Mouse (Mus musculus): ENCODE results near the gene Trove2.
A peak's percentile ranks its signal among the peaks of the same experiment; 100 is the strongest.
"Not testable (repeated sequence)": the region's sequence is repeated elsewhere in the genome, so short reads cannot be mapped to it uniquely, and the experiment has no call there.

The Trove2 gene

DNA sequence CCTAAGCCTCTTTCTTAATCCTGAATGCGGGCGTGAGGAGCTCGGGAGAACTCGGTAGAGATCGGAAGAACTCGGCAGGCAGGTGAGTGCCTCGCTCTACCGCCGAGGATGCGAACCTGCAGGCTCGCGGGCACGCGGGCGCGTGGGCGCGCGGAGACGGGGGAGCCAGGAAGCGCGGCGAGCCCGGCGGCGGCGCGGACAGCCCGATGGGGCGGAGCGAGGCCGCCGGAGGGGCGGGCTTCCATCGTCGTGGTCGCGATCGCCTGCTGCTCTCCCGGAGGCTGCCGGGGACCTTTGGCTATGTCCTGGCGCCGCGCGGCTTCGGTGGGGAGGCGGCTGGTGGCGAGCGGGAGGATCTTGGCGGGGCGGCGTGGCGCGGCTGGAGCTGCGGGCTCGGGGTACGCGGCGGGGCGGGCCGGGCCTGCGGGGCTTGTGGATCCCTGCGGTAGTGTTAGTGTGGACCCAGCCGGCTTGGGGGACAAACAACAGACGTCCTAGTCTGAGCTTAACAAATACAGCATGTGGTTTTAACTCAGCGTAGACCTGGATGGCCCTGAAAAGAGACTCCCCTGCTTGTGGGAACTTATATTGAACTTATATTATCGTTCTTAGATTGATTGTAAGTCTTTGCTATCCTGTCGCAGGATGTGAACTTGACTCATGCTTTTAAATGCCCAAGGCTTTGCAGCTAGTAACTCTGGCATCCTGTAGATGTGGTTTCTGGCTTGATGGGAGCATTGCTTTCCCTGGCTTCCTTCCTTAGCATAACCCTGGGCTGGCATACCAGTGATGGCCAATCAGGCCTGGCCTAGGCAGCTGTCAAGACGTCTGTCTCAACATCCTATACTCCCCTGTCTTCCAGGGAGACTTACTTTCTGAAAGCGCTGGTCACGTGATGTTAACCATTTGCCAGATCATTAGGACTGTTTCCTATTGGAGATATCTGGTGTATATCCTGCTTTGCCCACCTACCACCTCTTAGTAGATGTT is 37.2 kb downstream of the Trove2 start:
- DNase-seq (ENCODE audit: low read depth, low spot score): peak; percentile 82

DNA sequence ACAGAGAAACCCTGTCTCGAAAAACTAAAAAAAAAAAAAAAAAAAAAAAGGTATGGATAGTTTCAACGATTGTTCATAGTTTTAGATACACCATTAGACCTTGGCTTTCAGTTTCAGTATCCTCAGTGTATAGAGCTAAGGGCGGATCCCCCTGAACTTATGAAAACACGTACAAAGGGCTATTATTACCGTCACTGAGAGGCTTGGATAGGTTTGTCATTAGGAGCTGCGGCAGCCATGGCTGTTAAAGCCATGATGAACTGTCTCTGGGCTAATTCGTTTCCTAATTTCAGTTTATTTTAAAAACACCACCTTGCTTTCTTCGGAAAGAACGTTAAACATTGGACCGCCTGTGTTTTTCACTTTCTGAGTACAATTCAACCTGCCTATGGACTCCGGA is 38.1 kb downstream of the Trove2 start:
- DNase-seq (ENCODE audit: low read depth, low spot score): no peak

DNA sequence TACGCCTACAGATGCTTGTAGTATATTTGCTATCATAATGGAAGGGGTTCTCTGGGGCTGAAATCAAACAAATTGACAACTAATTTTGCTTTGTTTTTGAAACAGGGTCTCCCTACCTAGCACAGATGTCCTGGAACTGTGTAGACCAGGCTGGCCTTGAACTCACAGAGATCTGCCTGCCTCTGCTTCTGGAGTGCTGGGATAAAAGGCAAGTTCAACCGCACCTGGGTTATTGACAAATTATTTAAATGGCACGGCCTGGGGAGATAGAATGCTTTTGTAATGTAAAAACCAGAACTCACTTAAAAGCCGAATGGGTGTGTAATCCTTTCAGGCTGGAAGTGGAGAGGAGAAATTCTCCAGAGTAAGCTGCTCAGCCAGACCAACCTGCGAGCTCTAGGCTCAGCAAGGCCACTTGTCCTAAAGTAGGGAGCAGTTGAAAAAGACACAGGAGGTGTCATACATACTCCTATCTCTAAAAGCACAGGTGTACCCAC is 42.9 kb downstream of the Trove2 start:
- no peak for DNase-seq (ENCODE audit: low read depth, low spot score)

DNA sequence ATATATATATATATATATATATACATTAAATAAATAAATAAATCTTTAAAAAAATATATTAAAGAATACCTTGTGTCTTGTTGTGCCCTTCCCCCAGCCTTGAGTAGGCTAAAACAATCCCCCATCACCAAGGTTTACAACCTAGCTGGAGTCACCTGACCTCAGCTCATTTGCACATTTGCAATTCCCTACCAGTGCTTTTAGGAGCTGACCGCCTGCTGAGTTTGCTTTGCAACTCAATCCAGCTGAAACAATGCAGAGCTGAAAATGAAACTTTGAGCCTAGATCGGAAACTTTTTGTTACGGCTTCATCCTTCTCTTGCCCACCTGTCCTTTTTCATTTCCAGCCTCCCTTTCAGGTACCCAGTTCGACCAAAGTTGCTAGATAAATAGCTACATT is 45.2 kb downstream of the Trove2 start:
- no peak for DNase-seq (ENCODE audit: low read depth, low spot score)

DNA sequence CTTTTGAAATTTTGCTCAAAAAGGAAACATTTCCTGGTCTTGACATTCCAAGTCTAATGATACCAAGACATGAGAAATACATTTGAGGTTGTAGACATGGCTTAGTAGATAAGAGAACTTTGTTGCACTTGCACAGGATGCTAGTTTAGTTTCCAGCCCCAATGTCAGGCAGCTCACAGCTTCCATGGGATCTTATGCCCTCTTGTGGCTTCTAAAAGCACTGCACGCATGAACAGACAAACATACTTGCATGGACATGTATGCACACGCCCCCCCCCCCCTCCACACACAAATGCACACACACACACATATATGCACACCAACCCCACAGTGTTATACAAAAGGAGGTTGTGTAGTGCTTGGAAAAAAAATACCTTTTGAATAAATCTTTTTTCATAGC is 46.0 kb downstream of the Trove2 start:
- peak; percentile 36 for DNase-seq (ENCODE audit: low read depth, low spot score)

DNA sequence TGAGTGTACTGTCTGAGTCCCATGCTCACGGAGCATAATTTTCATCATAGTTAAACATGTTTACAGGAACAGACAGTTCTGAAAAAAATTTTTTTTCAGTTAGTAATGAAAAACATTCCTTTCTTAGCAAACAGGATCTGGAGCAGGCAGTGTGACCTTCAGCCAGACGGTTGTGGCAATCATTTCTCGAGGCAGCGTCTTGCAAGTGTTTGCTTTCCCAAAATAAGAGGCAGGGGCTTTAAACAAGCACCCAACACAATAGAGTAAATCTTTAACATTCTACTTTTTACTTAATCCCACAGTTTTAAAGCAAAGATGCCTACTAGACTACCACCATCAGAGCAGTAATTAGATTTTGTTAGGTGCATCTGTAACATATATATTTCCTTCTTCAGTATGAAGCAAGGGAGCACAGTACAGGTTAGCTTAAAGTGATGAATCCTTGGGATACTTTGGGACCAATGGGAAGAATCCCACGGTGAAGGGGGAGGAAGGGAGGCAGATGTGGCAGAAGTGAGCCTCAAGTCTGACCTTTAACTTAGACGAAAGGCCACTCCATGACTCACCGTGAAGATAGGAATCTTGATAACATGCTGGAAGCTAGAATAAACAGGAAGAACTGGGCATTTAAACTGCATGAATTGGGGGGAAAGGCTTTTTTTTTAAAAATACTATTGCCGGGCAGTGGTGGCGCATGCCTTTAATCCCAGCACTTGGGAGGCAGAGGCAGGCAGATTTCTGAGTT is 49.0 kb downstream of the Trove2 start:
- DNase-seq (ENCODE audit: low read depth, low spot score): no peak

DNA sequence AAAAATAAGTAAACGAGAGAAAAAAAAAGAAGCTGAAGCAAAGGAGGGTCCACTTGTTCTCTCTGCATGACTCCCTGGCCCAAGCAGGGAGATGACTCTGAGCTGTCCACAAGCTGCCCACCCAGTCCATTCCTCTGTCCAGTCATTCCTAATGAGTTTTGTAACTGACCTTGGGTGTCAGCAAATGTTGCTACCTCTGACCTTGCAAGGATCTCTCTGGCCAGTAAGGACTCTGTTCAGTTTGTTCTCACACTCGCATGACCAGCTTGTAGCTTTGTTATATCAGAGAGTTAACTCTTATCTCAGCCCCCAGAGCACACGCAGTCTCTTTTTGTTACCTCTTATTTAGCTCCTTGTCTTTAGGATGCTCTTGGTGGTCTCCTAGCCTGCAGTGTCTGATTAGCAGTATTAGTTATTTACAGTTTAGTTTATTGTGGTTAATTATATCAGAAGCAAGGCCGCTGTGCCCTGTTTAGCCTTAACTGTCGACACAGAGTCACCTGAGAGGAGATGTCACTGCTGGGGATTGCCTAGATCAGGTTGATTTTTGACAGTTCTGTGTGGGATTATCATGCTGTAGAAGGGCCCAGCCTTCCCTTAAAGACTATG is 52.3 kb downstream of the Trove2 start:
- DNase-seq (ENCODE audit: low read depth, low spot score): no peak

DNA sequence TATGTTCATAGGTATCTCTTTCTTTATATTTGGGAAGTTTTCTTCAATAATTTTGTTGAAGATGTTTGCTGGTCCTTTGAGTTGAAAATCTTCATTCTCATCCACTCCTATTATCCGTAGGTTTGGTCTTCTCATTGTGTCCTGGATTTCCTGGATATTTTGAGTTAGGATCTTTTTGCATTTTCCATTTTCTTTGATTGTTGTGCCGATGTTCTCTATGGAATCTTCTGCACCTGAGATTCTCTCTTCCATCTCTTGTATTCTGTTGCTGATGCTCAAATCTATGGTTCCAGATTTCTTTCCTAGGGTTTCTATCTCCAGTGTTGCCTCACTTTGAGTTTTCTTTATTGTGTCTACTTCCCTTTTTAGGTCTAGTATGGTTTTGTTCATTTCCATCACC is 60.8 kb downstream of the Trove2 start, which contains the start of gene Glrx2:
TSS of gene Glrx2 (plus strand) at position 301 of the 400 bp plus-strand sequence.
- DNase-seq (ENCODE audit: low read depth, low spot score): not testable (repeated sequence)

DNA sequence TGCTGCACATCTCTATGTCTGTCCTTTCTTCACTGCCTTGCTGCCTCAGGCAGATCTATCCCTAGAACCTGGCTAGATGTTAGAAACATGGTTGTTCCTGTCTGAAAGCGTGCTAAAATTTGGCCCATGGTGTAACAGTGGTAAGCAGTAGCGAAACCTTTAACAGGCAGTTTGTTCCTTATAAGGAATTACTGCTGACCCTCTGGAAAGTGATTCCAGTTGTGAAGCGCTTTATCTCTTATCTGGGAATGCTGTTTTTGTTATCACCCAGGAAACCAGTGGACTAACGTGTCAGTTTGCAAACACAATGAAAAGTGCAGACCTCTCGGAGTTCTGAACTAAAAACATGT is 66.3 kb downstream of the Trove2 start:
- DNase-seq (ENCODE audit: low read depth, low spot score): no peak

DNA sequence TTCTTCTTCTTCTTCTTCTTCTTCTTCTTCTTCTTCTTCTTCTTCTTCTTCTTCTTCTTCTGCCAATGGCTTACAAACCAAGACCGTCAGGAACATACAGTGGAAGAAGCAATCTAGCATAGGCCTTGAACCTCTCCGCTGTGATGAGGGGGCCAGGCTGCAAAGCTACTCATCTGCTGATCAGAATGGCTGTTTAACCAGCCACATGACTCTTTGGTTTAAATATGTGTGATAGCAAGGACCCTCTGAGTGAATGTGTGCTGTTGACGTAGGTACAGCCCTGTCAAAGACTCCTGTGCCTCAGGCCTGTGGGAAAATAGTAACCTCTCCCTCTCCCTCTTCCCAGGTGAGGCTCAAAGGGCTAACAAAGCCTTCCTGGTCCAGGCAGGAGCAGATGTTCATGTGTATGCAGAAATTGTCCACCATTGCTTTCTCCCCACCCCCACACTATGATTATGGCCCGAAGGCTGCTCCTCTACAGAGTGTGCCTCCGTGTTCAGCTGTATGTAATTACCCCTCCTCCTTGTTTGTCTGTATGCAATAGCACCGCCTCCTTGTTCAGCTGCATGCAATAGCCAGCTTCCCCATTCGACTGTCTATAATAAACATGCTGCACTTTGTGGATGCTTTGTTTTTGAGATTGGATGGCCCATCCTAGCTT is 66.8 kb downstream of the Trove2 start:
- peak; percentile 18 for DNase-seq (ENCODE audit: low read depth, low spot score)

DNA sequence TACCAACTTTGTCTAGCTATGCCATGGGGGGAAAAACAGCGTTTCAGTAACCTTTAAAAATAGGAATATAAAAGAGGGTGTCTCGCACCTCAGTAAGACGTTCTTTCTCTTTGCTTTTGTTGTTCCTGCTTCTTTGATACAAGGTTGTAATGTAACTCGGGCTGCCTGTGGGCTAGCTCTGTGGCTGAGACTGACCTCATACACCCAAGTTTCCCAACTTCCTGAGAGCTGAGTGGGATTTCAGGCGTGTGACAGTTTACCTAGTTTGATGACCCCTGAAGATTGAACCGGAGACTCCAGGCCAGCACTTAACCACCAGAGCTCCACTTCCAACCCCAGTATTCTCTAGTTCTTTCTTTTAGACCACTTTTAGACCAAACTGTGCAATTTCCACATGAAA is 68.5 kb downstream of the Trove2 start:
- DNase-seq (ENCODE audit: low read depth, low spot score): no peak

DNA sequence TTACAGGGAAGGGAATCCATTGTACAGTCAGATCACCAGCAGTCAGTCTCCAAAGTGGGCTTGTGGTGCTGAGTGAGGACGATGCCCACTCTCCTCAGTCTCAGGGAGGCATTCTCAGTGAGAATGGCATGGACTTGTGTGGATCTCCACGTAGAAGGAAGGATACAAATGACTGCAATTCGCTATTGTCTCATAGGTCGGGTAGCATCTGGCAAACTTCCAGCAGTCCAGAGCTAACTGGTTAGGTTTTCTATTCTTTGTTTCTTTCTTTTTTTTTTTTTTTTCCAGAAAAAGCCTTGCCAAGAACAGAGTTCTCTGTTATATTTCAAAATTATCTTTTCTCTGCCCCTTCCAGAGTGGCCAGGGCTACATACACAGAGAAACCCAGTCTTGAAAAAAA is 69.9 kb downstream of the Trove2 start:
- DNase-seq (ENCODE audit: low read depth, low spot score): no peak

DNA sequence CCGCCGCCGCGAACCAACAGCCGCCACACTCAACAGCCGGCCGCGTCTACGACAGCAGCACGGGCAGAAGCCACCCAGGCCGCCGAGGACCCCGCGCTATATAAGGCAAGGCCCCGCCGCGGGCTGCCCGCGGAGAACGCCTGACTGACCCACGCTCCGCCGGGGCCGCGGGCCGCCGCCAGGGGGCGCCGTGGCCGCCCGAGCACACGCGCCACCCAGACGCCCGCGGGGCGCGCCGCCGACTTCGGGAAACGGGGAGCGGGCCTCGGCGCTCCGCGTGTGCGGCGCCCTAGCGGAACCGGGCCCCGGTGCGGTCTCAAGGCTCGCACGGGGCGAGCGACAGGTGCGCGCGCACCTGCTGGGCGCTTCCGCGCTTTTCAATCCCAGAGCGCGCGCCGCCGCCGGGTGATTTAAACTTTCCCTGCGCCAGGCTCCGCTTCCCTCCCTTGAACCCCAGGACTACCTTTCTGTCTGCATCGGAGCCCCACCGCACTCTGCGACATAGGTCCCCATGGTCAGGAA is 74.1 kb downstream of the Trove2 start, which contains the start of gene Cdc73:
TSS of gene Cdc73 (minus strand) at position 153 of the 522 bp plus-strand sequence.
- DNase-seq (ENCODE audit: low read depth, low spot score): peak; percentile 88

DNA sequence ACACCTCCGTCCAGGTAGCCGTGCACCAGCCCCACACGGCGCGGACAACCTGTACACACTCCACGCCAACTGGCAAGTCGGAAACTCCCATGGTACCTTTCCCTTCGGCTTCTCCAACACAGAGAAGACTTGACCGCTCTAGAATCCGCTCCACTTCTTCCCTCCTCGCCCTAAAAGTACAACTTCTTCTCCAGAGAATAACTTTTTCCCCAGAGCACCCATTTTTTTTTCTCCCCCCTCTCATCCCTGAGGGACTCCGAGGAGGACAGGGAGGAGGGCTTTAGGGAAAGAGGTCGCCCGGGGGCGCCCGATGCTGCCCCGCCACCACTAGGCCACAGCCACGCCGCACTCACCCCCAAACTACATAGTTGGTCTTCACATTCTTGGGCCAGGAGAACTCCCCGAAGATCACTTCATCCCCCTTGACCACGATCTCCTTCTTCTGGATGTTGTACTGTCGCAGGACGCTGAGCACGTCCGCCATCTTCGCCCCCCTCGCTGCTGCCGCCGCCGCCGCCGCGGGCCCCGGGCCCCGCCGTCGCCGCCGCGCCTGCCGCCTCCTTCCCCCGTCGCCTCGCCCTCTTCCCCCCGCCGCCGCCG is 74.6 kb downstream of the Trove2 start:
- DNase-seq (ENCODE audit: low read depth, low spot score): peak; percentile 37

DNA sequence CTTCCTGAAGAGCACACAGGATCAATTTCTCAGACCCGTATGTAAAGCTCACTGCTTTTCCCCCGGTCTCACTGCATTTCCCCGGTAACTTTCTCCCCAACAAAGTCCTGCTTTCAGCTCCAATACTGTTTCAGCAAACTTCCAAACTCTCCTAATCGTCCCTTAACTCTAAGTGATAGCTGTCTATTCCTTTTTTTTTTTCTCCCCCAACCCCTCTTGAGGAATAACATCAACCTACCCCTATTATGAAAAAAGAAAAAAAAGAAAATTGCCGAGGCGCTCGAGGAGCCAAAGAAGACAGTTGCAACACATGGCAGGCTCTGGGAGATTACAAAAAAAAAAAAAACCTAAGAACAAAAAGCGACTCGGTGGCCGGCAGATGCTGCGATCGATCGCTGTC is 75.1 kb downstream of the Trove2 start:
- no peak for DNase-seq (ENCODE audit: low read depth, low spot score)

Data from forelimb bud, embryonic 11.5 days (tissue).